12 mouse cellular contexts compared by ENCODE assay signal in genomic region chr4:107590805-107591534, GRCm38 (mm10).
A peak's percentile ranks its signal among the peaks of the same experiment; 100 is the strongest.
DNase-seq lines count a peak whose midpoint lies in the region; ATAC-seq and TF ChIP-seq lines count a peak whose summit lies in the region.
"Had no signal": no experiment of that assay in that cellular context is flagged by ENCODE, and none has a peak within 500 bp of the region (broad histone marks: within the 10 kb centered on the region; RNA-seq: fewer than 3 reads in every experiment).

No protein-coding gene starts in this region.

- H3K4me3 ChIP-seq in kidney, embryonic 15.5 days (replicated peaks): no peak overlapping the region
- no peak overlapping the region for H3K4me3 ChIP-seq in kidney, adult 2 months (ENCODE audit: insufficient read depth, low read depth, low read length)
- H3K4me3 ChIP-seq in forebrain, embryonic 13.5 days: no peak overlapping the region
- no peak overlapping the region for H3K4me3 ChIP-seq in hindbrain, embryonic 16.5 days (ENCODE audit: low read length)
- H3K4me3 ChIP-seq in neural tube, embryonic 12.5 days: no peak overlapping the region
- no peak overlapping the region for H3K4me3 ChIP-seq in heart, adult 2 months

- H3K9me3 ChIP-seq in kidney, embryonic 15.5 days (replicated peaks): no peaks in the 10 kb centered on the region
- no peaks in the 10 kb centered on the region for H3K9me3 ChIP-seq in forebrain, embryonic 13.5 days (replicated peaks)
- no peaks in the 10 kb centered on the region for H3K9me3 ChIP-seq in hindbrain, embryonic 16.5 days (ENCODE audit: control insufficient read depth, low read length)
- no peaks in the 10 kb centered on the region for H3K9me3 ChIP-seq in neural tube, embryonic 12.5 days

- whole genome bisulfite sequencing in kidney, embryonic 15.5 days: 18% methylated on average over 14 of the region's 14 CpGs
- WGBS in kidney, adult 2 months: 68% methylated on average over 14 of the region's 14 CpGs
- whole genome bisulfite sequencing in forebrain, embryonic 13.5 days: 60% methylated on average over 14 of the region's 14 CpGs
- 37% methylated on average over 14 of the region's 14 CpGs for WGBS in hindbrain, embryonic 16.5 days
- 32% methylated on average over 14 of the region's 14 CpGs for WGBS in neural tube, embryonic 12.5 days
- 75% methylated on average over 14 of the region's 14 CpGs for WGBS in heart, adult 2 months

- peaks cover 29% of the 10 kb centered on the region for H3K4me1 ChIP-seq in kidney, embryonic 15.5 days
- no peaks in the 10 kb centered on the region for H3K4me1 ChIP-seq in kidney, adult 2 months (ENCODE audit: control insufficient read depth, insufficient read depth, low read length)
- H3K4me1 ChIP-seq in forebrain, embryonic 13.5 days: peaks cover 13% of the 10 kb centered on the region
- H3K4me1 ChIP-seq in hindbrain, embryonic 16.5 days (ENCODE audit: control insufficient read depth, insufficient read depth, low read depth, low read length): peaks cover 7% of the 10 kb centered on the region
- H3K4me1 ChIP-seq in neural tube, embryonic 12.5 days: peaks cover 21% of the 10 kb centered on the region
- no peaks in the 10 kb centered on the region for H3K4me1 ChIP-seq in heart, adult 2 months (ENCODE audit: control insufficient read depth, insufficient read depth, low read length)

- no peak for TF ChIP-seq CTCF in kidney, adult 2 months (conservative IDR thresholded peaks at IDR 0.05; ENCODE audit: insufficient read depth, insufficient read length, low read depth, low read length)
- no peak for TF ChIP-seq CTCF in heart, adult 2 months (IDR thresholded peaks at IDR 0.05)

- no peaks in the 10 kb centered on the region for H3K79me2 ChIP-seq in heart, adult 2 months (replicated peaks; ENCODE audit: control insufficient read depth, insufficient read depth, low read length)

- intact Hi-C loops in heart, adult 2 months (cut with DNase I): no loop called here

- no peaks in the 10 kb centered on the region for H3K36me3 ChIP-seq in kidney, embryonic 15.5 days
- no peaks in the 10 kb centered on the region for H3K36me3 ChIP-seq in kidney, adult 2 months (ENCODE audit: control insufficient read depth, insufficient read depth, low read length)
- H3K36me3 ChIP-seq in forebrain, embryonic 13.5 days (ENCODE audit: poor library complexity, severe bottlenecking): no peaks in the 10 kb centered on the region
- H3K36me3 ChIP-seq in hindbrain, embryonic 16.5 days (ENCODE audit: control insufficient read depth, insufficient read depth, low read length): no peaks in the 10 kb centered on the region
- no peaks in the 10 kb centered on the region for H3K36me3 ChIP-seq in neural tube, embryonic 12.5 days
- H3K36me3 ChIP-seq in heart, adult 2 months (ENCODE audit: control insufficient read depth, insufficient read depth, low read length): no peaks in the 10 kb centered on the region

- 0 out of 2 replicates have a peak overlapping the region, but pooled peaks have one; percentile 41 for H3K27ac ChIP-seq in kidney, embryonic 15.5 days
- H3K27ac ChIP-seq in kidney, adult 2 months (ENCODE audit: insufficient read depth, low read depth, low read length): no peak overlapping the region
- H3K27ac ChIP-seq in forebrain, embryonic 13.5 days: peak overlapping the region; percentile 25; the same call in 1 of the 2 replicates
- H3K27ac ChIP-seq in hindbrain, embryonic 16.5 days (ENCODE audit: low read depth, low read length): peak overlapping the region; percentile 27; the same call in 1 of the 2 replicates
- peak overlapping the region; percentile 57 for H3K27ac ChIP-seq in neural tube, embryonic 12.5 days
- no peak overlapping the region for H3K27ac ChIP-seq in heart, adult 2 months

- no peak for TF ChIP-seq EP300 in heart, adult 2 months (IDR thresholded peaks at IDR 0.05; ENCODE audit: insufficient read depth, low read depth, low read length)

- no peak overlapping the region for H3K9ac ChIP-seq in kidney, embryonic 15.5 days
- no peak overlapping the region for H3K9ac ChIP-seq in forebrain, embryonic 13.5 days
- no peak overlapping the region for H3K9ac ChIP-seq in hindbrain, embryonic 16.5 days (ENCODE audit: low read depth, low read length)
- no peak overlapping the region for H3K9ac ChIP-seq in neural tube, embryonic 12.5 days
- no peak overlapping the region for H3K9ac ChIP-seq in heart, adult 2 months (ENCODE audit: low read depth, low read length)
- H3K9ac ChIP-seq: liver, postnatal 0 days had no signal

- no peak overlapping the region for H3K4me2 ChIP-seq in kidney, embryonic 15.5 days
- H3K4me2 ChIP-seq in forebrain, embryonic 13.5 days: no peak overlapping the region
- no peak overlapping the region for H3K4me2 ChIP-seq in hindbrain, embryonic 16.5 days (ENCODE audit: low read length)
- H3K4me2 ChIP-seq in neural tube, embryonic 12.5 days (replicated peaks): 0 out of 2 replicates have a peak overlapping the region, but pooled peaks have one; percentile 14

- H3K27me3 ChIP-seq in kidney, embryonic 15.5 days: 0 out of 2 replicates have a peak, but pooled peaks cover 4% of the 10 kb centered on the region
- no peaks in the 10 kb centered on the region for H3K27me3 ChIP-seq in kidney, adult 2 months (replicated peaks; ENCODE audit: control insufficient read depth, insufficient read depth, low read length)
- no peaks in the 10 kb centered on the region for H3K27me3 ChIP-seq in forebrain, embryonic 13.5 days
- no peaks in the 10 kb centered on the region for H3K27me3 ChIP-seq in hindbrain, embryonic 16.5 days (replicated peaks; ENCODE audit: control insufficient read depth, insufficient read depth, low read length)
- H3K27me3 ChIP-seq in neural tube, embryonic 12.5 days (replicated peaks): no peaks in the 10 kb centered on the region
- H3K27me3 ChIP-seq in heart, adult 2 months (ENCODE audit: control insufficient read depth, insufficient read depth, low read length): no peaks in the 10 kb centered on the region
- H3K27me3 ChIP-seq: CH12.LX had no signal

- no peak for DNase-seq in kidney, adult 2 months
- no peak for DNase-seq in heart, adult 2 months
- no peak for DNase-seq in ovary, postnatal 36 days (ENCODE audit: low spot score)
- no peak for DNase-seq in adrenal gland, postnatal 14 days
- DNase-seq: layer of hippocampus, postnatal 36 days; liver, postnatal 0 days; thymus, postnatal 4 days had no signal

- TF ChIP-seq POLR2A in kidney, adult 2 months (IDR thresholded peaks at IDR 0.05; ENCODE audit: low read depth, low read length): no peak
- no peak for TF ChIP-seq POLR2A in heart, adult 2 months (IDR thresholded peaks at IDR 0.05; ENCODE audit: insufficient read depth, low read depth, low read length)

- ATAC-seq in kidney, embryonic 15.5 days (replicated peaks; ENCODE audit: low FRiP score): peak; percentile 57
- peak; percentile 36; the same call in 1 of the 2 replicates for ATAC-seq in forebrain, embryonic 13.5 days
- ATAC-seq in hindbrain, embryonic 16.5 days: peak; percentile 77
- ATAC-seq in neural tube, embryonic 12.5 days (ENCODE audit: low FRiP score, low read depth): peak; percentile 87
- ATAC-seq: liver, postnatal 0 days had no signal

Comparison
In these comparisons a context has a peak if more than half of its experiments do, and no peak if none do; other contexts are left out.
1. H3K27ac ChIP-seq: peak in kidney, embryonic 15.5 days (single experiment), forebrain, embryonic 13.5 days (single experiment), hindbrain, embryonic 16.5 days (single experiment) and neural tube, embryonic 12.5 days (single experiment); none in kidney, adult 2 months (single experiment) and heart, adult 2 months (single experiment).
2. ATAC-seq: peak in every context shown above with its lines; median percentile 87 in neural tube, embryonic 12.5 days; 77 in hindbrain, embryonic 16.5 days; 57 in kidney, embryonic 15.5 days; 36 in forebrain, embryonic 13.5 days.